Comparison of ENCODE assay signal across 10 mouse cellular contexts in genomic region chr7:45362801-45363200, GRCm38 (mm10). TPM values are rescaled to one million over a fixed set of nuclear protein-coding genes. Genes with fewer than 3 reads are reported as not detected.
A peak's percentile ranks its signal among the peaks of the same experiment; 100 is the strongest.
DNase-seq lines count a peak whose midpoint lies in the region; ATAC-seq and TF ChIP-seq lines count a peak whose summit lies in the region.
"Had no signal": no experiment of that assay in that cellular context is flagged by ENCODE, and none has a peak within 500 bp of the region (broad histone marks: within the 10 kb centered on the region; RNA-seq: fewer than 3 reads in every experiment).

No protein-coding gene starts in this region.

- peaks cover 18% of the 10 kb centered on the region for H3K4me1 ChIP-seq in kidney, postnatal 0 days (replicated peaks; ENCODE audit: insufficient read depth, low read length)
- H3K4me1 ChIP-seq in midbrain, embryonic 15.5 days: peaks cover 46% of the 10 kb centered on the region

- DNase-seq in cerebellum, adult 11 months: peak; percentile 81
- no peak for DNase-seq in cerebellum, postnatal 4 days (ENCODE audit: low spot score in 2 of 2)
- peak; percentile 77 to 79 for DNase-seq in B cell, adult 2 months
- DNase-seq in cerebellum, postnatal 25 days: peak; percentile 77 to 86
- peak; percentile 77 for DNase-seq in kidney, postnatal 0 days (ENCODE audit: low spot score)
- no peak for DNase-seq in left cerebral cortex, adult 8-10 months (ENCODE audit: low spot score in 2 of 2)
- DNase-seq in layer of hippocampus, adult 11-12 months (ENCODE audit: low spot score): no peak

- no peak overlapping the region for H3K9ac ChIP-seq in kidney, postnatal 0 days (ENCODE audit: low read depth, low read length)
- H3K9ac ChIP-seq in midbrain, embryonic 15.5 days: no peak overlapping the region
- H3K9ac ChIP-seq: heart, embryonic 13.5 days had no signal

- no peak overlapping the region for H3K27ac ChIP-seq in kidney, postnatal 0 days
- H3K27ac ChIP-seq in midbrain, embryonic 15.5 days: no peak overlapping the region
- H3K27ac ChIP-seq: heart, embryonic 13.5 days had no signal

- no peaks in the 10 kb centered on the region for H3K36me3 ChIP-seq in kidney, postnatal 0 days (ENCODE audit: insufficient read depth, low read length)
- H3K36me3 ChIP-seq in midbrain, embryonic 15.5 days (replicated peaks): peaks cover 8% of the 10 kb centered on the region; the same call in 1 of the 2 replicates
- H3K36me3 ChIP-seq: heart, embryonic 13.5 days had no signal

- no peak overlapping the region for H3K4me2 ChIP-seq in kidney, postnatal 0 days (ENCODE audit: low read length)
- H3K4me2 ChIP-seq in midbrain, embryonic 15.5 days: peak overlapping the region; percentile 4; the same call in 1 of the 2 replicates

- H3K4me3 ChIP-seq in kidney, postnatal 0 days (replicated peaks; ENCODE audit: low read depth, low read length): no peak overlapping the region
- no peak overlapping the region for H3K4me3 ChIP-seq in midbrain, embryonic 15.5 days
- H3K4me3 ChIP-seq: heart, embryonic 13.5 days had no signal

- ATAC-seq in kidney, postnatal 0 days (replicated peaks; ENCODE audit: low FRiP score, low read depth): no peak
- no peak for ATAC-seq in midbrain, embryonic 15.5 days (replicated peaks)

- WGBS in kidney, postnatal 0 days: 4% methylated on average over 13 of the region's 13 CpGs
- WGBS in midbrain, embryonic 15.5 days: 13% methylated on average over 13 of the region's 13 CpGs

- H3K27me3 ChIP-seq in kidney, postnatal 0 days (ENCODE audit: insufficient read depth, low read length): peaks cover 19% of the 10 kb centered on the region; the same call in 1 of the 2 replicates
- no peaks in the 10 kb centered on the region; the same call in 1 of the 2 replicates for H3K27me3 ChIP-seq in midbrain, embryonic 15.5 days (replicated peaks)

- H3K9me3 ChIP-seq in kidney, postnatal 0 days (replicated peaks; ENCODE audit: low read length): no peaks in the 10 kb centered on the region
- no peaks in the 10 kb centered on the region for H3K9me3 ChIP-seq in midbrain, embryonic 15.5 days
- H3K9me3 ChIP-seq: heart, embryonic 13.5 days had no signal

- peak; percentile 14; the same call in 1 of the 2 replicates for TF ChIP-seq CTCF in kidney, postnatal 0 days (IDR thresholded peaks at IDR 0.05; ENCODE audit: low read depth)

RNA-seq across cellular contexts. Expression of gene Ppfia3, which starts 4.0 kb away (rescaled TPM):
- 4.3 and 5.4 TPM in 2 replicates for polyA plus RNA-seq in kidney, postnatal 0 days (2015; fragmentation: Nextera tagmentation; extraction: Ambion mirVana)
- 29.9 and 31.3 TPM in 2 replicates for polyA plus RNA-seq in midbrain, embryonic 15.5 days (2015; fragmentation: Nextera tagmentation; extraction: Ambion mirVana)
- total RNA-seq in left cerebral cortex, adult 8-10 months (2022): 100 to 1,000 TPM; 137 to 162 (median 150) TPM
- total RNA-seq: neutrophil, adult 5-6 weeks had no signal

RNA-seq across cellular contexts. Expression of gene Lin7b, which starts 7.6 kb away (rescaled TPM):
- polyA plus RNA-seq in kidney, postnatal 0 days (2015; fragmentation: Nextera tagmentation; extraction: Ambion mirVana): 1.2 and 1.6 TPM in 2 replicates
- polyA plus RNA-seq in midbrain, embryonic 15.5 days (2015; fragmentation: Nextera tagmentation; extraction: Ambion mirVana): 24.4 TPM in 2 replicates
- total RNA-seq in left cerebral cortex, adult 8-10 months (2022): 100 to 1,000 TPM; 139 to 172 (median 159) TPM

RNA-seq across cellular contexts. Expression of gene Hrc, which starts 27.7 kb away (rescaled TPM):
- 0.75 and 1.1 TPM in 2 replicates for polyA plus RNA-seq in kidney, postnatal 0 days (2015; fragmentation: Nextera tagmentation; extraction: Ambion mirVana)
- 0.23 and 0.26 TPM in 2 replicates for polyA plus RNA-seq in midbrain, embryonic 15.5 days (2015; fragmentation: Nextera tagmentation; extraction: Ambion mirVana)
- 1 to 10 TPM in 1 of 4 experiments, under 1 TPM in 3; 0.26 to 1.1 (median 0.78) TPM for total RNA-seq in left cerebral cortex, adult 8-10 months (2022)
- total RNA-seq: neutrophil, adult 5-6 weeks had no signal

RNA-seq across cellular contexts. Expression of gene Trpm4, which starts 29.2 kb away (rescaled TPM):
- 14.4 and 15.9 TPM in 2 replicates for polyA plus RNA-seq in kidney, postnatal 0 days (2015; fragmentation: Nextera tagmentation; extraction: Ambion mirVana)
- 10.7 and 12.7 TPM in 2 replicates for polyA plus RNA-seq in midbrain, embryonic 15.5 days (2015; fragmentation: Nextera tagmentation; extraction: Ambion mirVana)
- total RNA-seq in left cerebral cortex, adult 8-10 months (2022): 10 to 100 TPM; 23.9 to 27.8 (median 25.1) TPM

RNA-seq across cellular contexts. Expression of gene Snrnp70, which starts 32.7 kb away (rescaled TPM):
- 148 and 163 TPM in 2 replicates for polyA plus RNA-seq in kidney, postnatal 0 days (2015; fragmentation: Nextera tagmentation; extraction: Ambion mirVana)
- 202 and 214 TPM in 2 replicates for polyA plus RNA-seq in midbrain, embryonic 15.5 days (2015; fragmentation: Nextera tagmentation; extraction: Ambion mirVana)
- total RNA-seq in left cerebral cortex, adult 8-10 months (2022): 100 to 1,000 TPM; 295 to 398 (median 356) TPM

Comparison
In these comparisons a context has a peak if more than half of its experiments do, and no peak if none do; other contexts are left out.
1. DNase-seq: peak in cerebellum, adult 11 months (single experiment), B cell, adult 2 months (2 of 2), cerebellum, postnatal 25 days (2 of 2) and kidney, postnatal 0 days (single experiment); none in cerebellum, postnatal 4 days (0 of 2), left cerebral cortex, adult 8-10 months (0 of 2) and layer of hippocampus, adult 11-12 months (single experiment).